Mouse (Mus musculus) ES-Bruce4 (cell line): ENCODE measurements around the gene Tnip1.

ENCODE experiments used
- CTCF ChIP-seq: IDR thresholded peaks from one replicate; pipeline ENCODE4 v1.8.1; 2011; ENCODE audit warnings: low read depth, low read length
- POLR2A ChIP-seq: IDR thresholded peaks from one replicate; pipeline ENCODE4 v1.8.1; 2011; ENCODE audit warnings: low read length; ENCODE audit not compliant: insufficient read depth

DNA sequence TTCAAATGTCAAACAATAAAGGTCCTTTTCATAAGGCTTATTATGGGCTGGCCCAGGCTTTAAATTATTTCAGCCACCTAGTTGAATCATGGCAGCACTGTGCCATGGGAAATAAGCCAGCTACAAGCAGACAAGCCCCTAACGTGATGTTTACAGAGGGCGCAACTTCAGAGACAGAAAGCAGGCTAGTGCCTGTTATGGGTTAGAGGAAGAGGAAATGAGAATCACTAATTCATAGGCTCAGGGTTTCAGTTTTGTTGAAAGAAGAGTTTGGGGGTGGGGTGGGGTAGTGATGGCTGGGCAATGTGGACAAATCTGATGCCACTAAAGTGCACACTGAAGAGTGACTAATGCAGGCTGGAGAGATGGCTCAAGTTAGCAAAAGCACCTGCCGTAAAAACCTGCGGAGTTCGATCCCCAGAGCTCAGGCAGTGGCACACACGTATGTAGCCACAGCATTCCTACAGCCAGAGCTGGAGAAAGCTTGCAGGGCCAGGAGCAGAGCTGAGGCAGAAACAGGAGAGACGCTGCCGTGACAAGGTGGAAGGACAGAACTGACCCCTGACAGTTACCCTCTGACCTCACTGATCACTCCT lies 26.1 kb upstream of the Tnip1 start:
- TF ChIP-seq CTCF (no peak), POLR2A (no peak)
